Mouse (Mus musculus): ENCODE data around the gene Pkd1l3.

GRCm38 (mm10) chr8:109591367-109591766 is 22.9 kb upstream of the Pkd1l3 start:
- TF ChIP-seq CTCF (IDR thresholded peaks at IDR 0.05; ENCODE audit: control insufficient read depth, insufficient read depth, insufficient read length) (no peak), MAX (IDR thresholded peaks at IDR 0.05) (no peak)

Data from C2C12 (cell line).